ENCODE assay signal across 9 mouse cellular contexts in genomic region chr1:50926374-50927060, GRCm38 (mm10). TPM values are rescaled to one million over a fixed set of nuclear protein-coding genes. Genes with fewer than 3 reads are reported as not detected.
DNase-seq lines count a peak whose midpoint lies in the region; ATAC-seq and TF ChIP-seq lines count a peak whose summit lies in the region.
"Had no signal": no experiment of that assay in that cellular context is flagged by ENCODE, and none has a peak within 500 bp of the region (broad histone marks: within the 10 kb centered on the region; RNA-seq: fewer than 3 reads in every experiment).

No protein-coding gene starts in this region.

- H3K36me3 ChIP-seq in forebrain, embryonic 15.5 days, result no peaks in the 10 kb centered on the region
- H3K36me3 ChIP-seq in midbrain, embryonic 12.5 days, result no peaks in the 10 kb centered on the region

- WGBS in forebrain, embryonic 15.5 days, result 1% methylated on average over 23 of the region's 23 CpGs
- WGBS in midbrain, embryonic 12.5 days, result 1% methylated on average over 23 of the region's 23 CpGs

- no peak for TF ChIP-seq CTCF in layer of hippocampus, adult 2 months (conservative IDR thresholded peaks at IDR 0.05)

- peak overlapping the region; percentile 73 for H3K9ac ChIP-seq in forebrain, embryonic 15.5 days (replicated peaks)
- H3K9ac ChIP-seq in midbrain, embryonic 12.5 days (replicated peaks), result peak overlapping the region; percentile 72

- H3K4me1 ChIP-seq in forebrain, embryonic 15.5 days, result peaks cover 14% of the 10 kb centered on the region
- 0 out of 2 replicates have a peak, but pooled peaks cover 7% of the 10 kb centered on the region for H3K4me1 ChIP-seq in midbrain, embryonic 12.5 days

- H3K27me3 ChIP-seq in forebrain, embryonic 15.5 days, result no peaks in the 10 kb centered on the region
- peaks cover 15% of the 10 kb centered on the region for H3K27me3 ChIP-seq in midbrain, embryonic 12.5 days

- peak; percentile 30 to 31 for DNase-seq in layer of hippocampus, adult 2 months (ENCODE audit: low spot score in 2 of 2)
- DNase-seq in layer of hippocampus, postnatal 10 days (ENCODE audit: low spot score in 2 of 2), result no peak
- DNase-seq in brain, adult 2 months (ENCODE audit: low read depth, low spot score), result peak; percentile 84
- DNase-seq in layer of hippocampus, postnatal 25 days (ENCODE audit: extremely low spot score in 1 of 2, low spot score in 1 of 2), result peak; percentile 30 to 49
- DNase-seq in thymus, adult 18-20 months, result no peak
- DNase-seq in spleen, postnatal 10 days (ENCODE audit: low spot score in 2 of 2), result no peak

- ATAC-seq in forebrain, embryonic 15.5 days (replicated peaks), result peak; percentile 57
- peak; percentile 55 for ATAC-seq in midbrain, embryonic 12.5 days (ENCODE audit: low FRiP score, low read depth)

- H3K9me3 ChIP-seq in forebrain, embryonic 15.5 days, result no peaks in the 10 kb centered on the region
- no peaks in the 10 kb centered on the region for H3K9me3 ChIP-seq in midbrain, embryonic 12.5 days

- H3K27ac ChIP-seq in layer of hippocampus, adult 2 months, result peak overlapping the region; percentile 94
- H3K27ac ChIP-seq in forebrain, embryonic 15.5 days (replicated peaks), result peak overlapping the region; percentile 90
- H3K27ac ChIP-seq in midbrain, embryonic 12.5 days (replicated peaks), result peak overlapping the region; percentile 88
- H3K27ac ChIP-seq: macrophage had no signal

- H3K4me3 ChIP-seq in layer of hippocampus, adult 2 months, result peak overlapping the region; percentile 93
- peak overlapping the region; percentile 73 for H3K4me3 ChIP-seq in forebrain, embryonic 15.5 days
- H3K4me3 ChIP-seq in midbrain, embryonic 12.5 days, result peak overlapping the region; percentile 69

- H3K4me2 ChIP-seq in forebrain, embryonic 15.5 days (replicated peaks), result peak overlapping the region; percentile 85
- H3K4me2 ChIP-seq in midbrain, embryonic 12.5 days (replicated peaks), result peak overlapping the region; percentile 94

RNA-seq across cellular contexts. Expression of gene Tmeff2, which starts 26.1 kb away (rescaled TPM):
- 10 to 100 TPM; 57.3 to 60.8 TPM for total RNA-seq in layer of hippocampus, adult 2 months (2021)
- 10 to 100 TPM; 40.1 to 42.0 TPM for total RNA-seq in layer of hippocampus, postnatal 10 days (2021)
- 30.3 and 32.2 TPM in 2 replicates for polyA plus RNA-seq in forebrain, embryonic 15.5 days (2015; fragmentation: Nextera tagmentation; extraction: Ambion mirVana)
- total RNA-seq in layer of hippocampus, postnatal 25 days (2021), result 10 to 100 TPM; 60.2 to 64.4 TPM
- polyA plus RNA-seq in midbrain, embryonic 12.5 days (2016; fragmentation: Nextera tagmentation; extraction: Ambion mirVana), result 13.7 and 14.8 TPM in 2 replicates
- polyA plus RNA-seq: macrophage had no signal

Comparison
In these comparisons a context has a peak if more than half of its experiments do, and no peak if none do; other contexts are left out.
1. DNase-seq: peak in layer of hippocampus, adult 2 months (2 of 2), brain, adult 2 months (single experiment) and layer of hippocampus, postnatal 25 days (2 of 2); none in layer of hippocampus, postnatal 10 days (0 of 2), thymus, adult 18-20 months (0 of 2) and spleen, postnatal 10 days (0 of 2).
2. Peak in every context shown above with its lines, with median percentiles within 50 percentile points of each other: H3K27ac ChIP-seq and H3K4me3 ChIP-seq.